Mouse (Mus musculus) left cerebral cortex, adult 8-10 months (tissue): ENCODE measurements around the gene Lypd8. TPM values are rescaled to one million over a fixed set of nuclear protein-coding genes. Genes with fewer than 3 reads are reported as not detected.

ENCODE experiments used
- DNase-seq, 2 experiments: peaks; one replicate each; pipeline ENCODE4 v3.0.0; 2022; ENCODE audit warnings: low spot score in 2 of 2
- total RNA-seq, 4 experiments: library from RNA; stranded (reverse); gene quantifications; 2 replicates each; pipeline ENCODE4 v1.2.4; 2022

Gene Lypd8
- total RNA-seq, 4 experiments from 2014 or later = not detected

DNA sequence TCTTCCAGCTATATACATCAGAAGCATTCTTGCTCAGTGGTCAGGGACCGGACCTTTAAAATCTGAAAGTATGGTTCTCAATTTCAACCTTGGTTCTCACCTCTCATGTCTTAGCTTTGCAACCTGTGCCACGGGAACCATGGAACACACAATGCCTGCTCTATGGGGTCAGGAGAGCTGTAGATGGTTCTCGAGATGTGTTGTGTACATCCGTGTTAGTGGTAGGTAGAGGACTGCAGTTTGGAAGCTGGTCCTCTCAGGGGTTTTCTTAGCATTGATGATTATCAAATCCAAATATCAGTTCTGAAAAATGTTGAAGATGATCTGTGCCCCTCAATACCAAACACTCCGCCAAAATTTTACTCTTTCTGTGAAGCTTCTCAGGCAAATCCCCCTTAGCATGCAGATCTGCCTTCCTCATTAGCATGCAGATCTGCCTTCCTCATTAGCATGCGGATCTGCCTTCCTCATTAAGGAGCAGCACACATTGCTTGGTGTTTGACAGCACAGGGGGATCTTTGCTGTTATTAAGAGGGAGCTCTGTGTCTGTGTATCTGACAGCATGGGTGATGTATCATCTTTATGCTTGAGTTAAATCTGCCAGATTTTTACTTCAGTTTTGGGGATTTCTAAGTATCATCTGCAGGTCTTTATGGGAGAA lies 21.3 kb downstream of the Lypd8 start:
- DNase-seq = no peak

DNA sequence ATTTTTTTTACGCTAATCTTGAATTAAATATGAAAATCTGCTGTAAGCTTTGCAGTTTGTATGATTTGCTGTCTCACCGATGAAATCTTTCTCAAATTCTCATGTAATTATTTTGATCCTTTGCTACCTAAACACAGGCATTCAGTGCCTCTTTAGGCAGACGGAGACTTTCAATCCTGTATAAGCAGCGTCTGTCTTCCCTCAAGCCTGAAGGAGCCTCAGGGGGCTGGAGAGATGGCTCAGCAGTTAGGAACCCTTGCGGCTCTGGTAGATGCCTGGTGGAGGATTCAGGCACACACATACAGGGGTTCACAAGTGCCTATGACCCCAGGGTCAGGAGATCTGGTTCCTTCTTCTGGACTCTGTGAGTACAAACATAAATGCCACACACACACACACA lies 21.8 kb downstream of the Lypd8 start:
- DNase-seq = no peak

DNA sequence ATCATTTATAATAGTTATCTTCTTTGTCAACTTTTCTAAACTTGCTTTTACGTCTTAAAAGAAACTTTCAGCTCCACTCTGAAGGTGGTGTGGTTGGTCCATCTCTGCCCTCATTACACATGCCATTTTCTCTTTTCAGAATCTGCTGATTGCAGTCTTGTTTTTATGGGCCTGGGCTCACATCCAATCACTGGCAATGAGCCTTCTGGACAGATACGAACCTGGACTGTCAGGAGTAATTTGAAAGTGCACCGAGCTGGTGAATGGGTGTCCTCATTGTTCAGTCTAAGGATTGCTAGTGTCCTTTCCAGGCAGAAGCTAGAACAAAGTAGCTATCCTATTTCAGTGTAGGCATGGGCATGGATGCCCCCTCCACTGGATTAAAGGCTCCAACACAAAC lies 29.2 kb downstream of the Lypd8 start:
- DNase-seq = no peak

DNA sequence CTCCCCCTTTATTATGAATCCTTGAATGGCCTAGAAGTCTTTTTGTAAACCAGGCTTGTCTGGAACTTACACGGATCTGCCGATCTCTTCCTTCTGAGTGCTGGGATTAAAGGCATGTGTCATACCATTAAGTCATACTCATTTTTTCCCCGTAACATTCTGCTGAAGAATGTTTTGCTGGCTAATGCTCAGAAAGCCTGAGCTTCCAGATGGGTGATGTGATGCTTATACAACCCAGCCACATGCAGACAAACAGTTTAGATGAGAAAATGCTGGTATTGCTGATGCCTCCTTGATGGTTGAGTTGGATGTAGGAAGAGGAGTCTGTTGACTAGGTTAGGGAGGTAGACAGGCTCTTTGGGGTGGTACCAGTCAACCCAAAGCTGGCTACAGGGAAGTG lies 39.5 kb downstream of the Lypd8 start:
- no peak for DNase-seq

DNA sequence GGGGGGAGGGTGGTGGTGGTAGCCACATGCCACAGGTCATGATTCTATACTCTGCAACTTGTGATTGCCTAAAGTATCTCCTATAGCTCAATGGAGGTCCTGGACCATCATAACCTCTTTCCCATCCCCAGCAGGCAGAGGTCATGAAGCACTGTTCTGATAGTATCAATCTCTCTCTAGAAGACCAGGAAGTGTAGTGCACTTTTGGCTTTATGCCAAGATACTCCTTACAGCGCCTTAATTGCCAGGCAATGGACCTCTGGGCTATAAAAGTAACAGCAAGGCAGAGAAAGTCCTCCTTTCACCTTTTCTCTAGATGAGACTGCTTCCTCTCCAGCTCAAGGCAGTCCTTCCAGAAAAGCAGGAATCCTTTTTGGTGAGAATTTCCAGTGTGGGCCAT lies 42.0 kb downstream of the Lypd8 start, which contains the start of gene 1810065E05Rik:
1810065E05Rik (plus strand) TSS at position 297 of the 400 bp plus-strand sequence.
- DNase-seq = no peak

DNA sequence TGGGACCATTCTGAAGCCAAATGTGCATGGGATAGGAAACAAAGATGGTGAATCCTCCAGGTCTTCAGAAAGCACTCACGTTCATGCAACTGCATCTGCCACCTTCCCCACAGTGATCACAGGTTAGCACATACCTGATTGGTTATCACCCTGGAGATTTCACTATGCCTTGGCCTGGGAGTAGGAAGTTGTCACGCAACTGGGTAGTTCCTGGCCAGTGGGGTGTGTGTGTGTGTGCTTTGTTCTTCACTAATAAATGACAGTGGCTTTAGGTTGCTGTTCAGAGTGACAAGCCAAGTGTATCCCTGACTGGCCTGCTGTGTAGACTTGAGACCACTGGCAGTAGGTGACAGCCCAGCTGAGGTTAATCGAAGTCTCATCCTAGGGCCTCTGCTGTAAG lies 53.4 kb downstream of the Lypd8 start, which contains the start of gene Gm12253:
Gm12253 (plus strand) TSS at position 301 of the 400 bp plus-strand sequence.
- DNase-seq = no peak

DNA sequence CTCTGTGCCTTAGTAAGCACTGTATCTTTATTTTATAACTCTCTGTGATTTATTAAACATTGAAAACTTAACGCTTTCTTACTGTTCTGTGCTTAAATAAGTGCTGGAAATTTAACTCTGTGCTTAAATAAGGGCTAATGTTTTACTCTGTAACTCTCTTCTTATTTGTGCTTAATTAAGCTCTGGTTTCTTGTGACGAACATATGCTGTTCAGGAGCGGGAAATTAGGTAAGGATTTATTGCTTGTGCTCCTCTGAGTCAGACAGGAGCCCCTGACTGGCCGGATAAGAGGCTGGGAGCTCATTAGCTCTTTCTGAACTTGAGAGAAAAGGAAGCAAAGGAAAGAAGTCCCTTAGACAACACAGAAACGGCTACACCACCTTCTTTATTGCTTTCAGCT lies 59.0 kb downstream of the Lypd8 start:
- DNase-seq = no peak

Other genes with a start within 250 kb of the Lypd8 start
- 10 to 100 TPM; 16.9 to 22.0 (median 19.8) TPM for gene Gemin5, start 210.5 kb upstream of the Lypd8 start, total RNA-seq
- gene Mrpl22, start 207.4 kb upstream of the Lypd8 start, total RNA-seq = 10 to 100 TPM; 25.9 to 37.3 (median 35.7) TPM
- gene Igtp, start 179.5 kb upstream of the Lypd8 start, total RNA-seq = 1 to 10 TPM; 4.5 to 6.8 (median 5.5) TPM
- gene Irgm2, start 179.4 kb upstream of the Lypd8 start, total RNA-seq = 1 to 10 TPM; 2.0 to 3.3 (median 2.7) TPM
- not detected for gene 4930438A08Rik, start 104.2 kb upstream of the Lypd8 start, total RNA-seq
- gene Zfp692, start 72.0 kb upstream of the Lypd8 start, total RNA-seq = 10 to 100 TPM; 25.0 to 28.7 (median 26.5) TPM
- gene Zfp672, start 48.7 kb upstream of the Lypd8 start, total RNA-seq = 10 to 100 TPM; 41.1 to 48.4 (median 45.4) TPM
- 10 to 100 TPM; 41.8 to 49.8 (median 44.4) TPM for gene Sh3bp5l, start 48.3 kb upstream of the Lypd8 start, total RNA-seq
- gene 1810065E05Rik, start 42.1 kb downstream of the Lypd8 start, total RNA-seq = not detected
- gene Gm12253, start 53.5 kb downstream of the Lypd8 start, total RNA-seq = not detected
- gene Lypd9, start 73.9 kb downstream of the Lypd8 start, total RNA-seq = not detected
- gene Olfr30, start 83.2 kb downstream of the Lypd8 start, total RNA-seq = not detected
- gene Olfr332, start 113.5 kb downstream of the Lypd8 start, total RNA-seq = not detected
- gene Olfr331, start 123.5 kb downstream of the Lypd8 start, total RNA-seq = not detected
- gene Olfr330, start 155.8 kb downstream of the Lypd8 start, total RNA-seq = not detected
- gene Olfr329-ps, start 167.4 kb downstream of the Lypd8 start, total RNA-seq = not detected
- gene Olfr328, start 176.6 kb downstream of the Lypd8 start, total RNA-seq = under 1 TPM in 3 of 4 experiments, not detected in 1; 0.14 to 0.25 (median 0.17) TPM
- not detected for gene Olfr224, start 191.5 kb downstream of the Lypd8 start, total RNA-seq
- not detected for gene Olfr325, start 198.7 kb downstream of the Lypd8 start, total RNA-seq
- gene Olfr324, start 216.1 kb downstream of the Lypd8 start, total RNA-seq = not detected
- not detected for gene 2210407C18Rik, start 237.0 kb downstream of the Lypd8 start, total RNA-seq